Mouse (Mus musculus): ENCODE measurements at regions not wholly inside any gene's neighbourhood (a gene's known extent, or its start where the extent isn't known, plus 50 kb on each side); places are given as distances from the start of the nearest gene placed in this dataset.
A peak's percentile ranks its signal among the peaks of the same experiment; 100 is the strongest.

DNA sequence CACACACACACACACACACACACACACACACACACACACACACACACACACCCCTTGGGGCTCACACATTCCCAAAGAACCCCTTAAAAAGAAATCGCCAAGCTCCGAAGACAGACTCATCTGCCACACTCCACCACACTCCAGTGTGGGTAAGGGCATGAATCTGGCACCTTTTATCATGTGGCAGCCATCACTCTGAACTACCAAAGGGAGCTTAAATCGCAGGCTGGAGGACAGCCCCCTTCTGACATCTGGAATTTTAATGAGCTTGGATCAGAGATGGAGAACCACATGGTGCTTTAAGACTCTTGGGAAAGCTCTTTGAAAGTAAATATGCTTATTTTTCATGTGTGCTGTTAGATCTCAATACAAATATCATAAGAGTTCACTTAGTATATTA lies 462.5 kb upstream of the Gm10131 start:
- no peaks in the 10 kb centered on the region for H3K27me3 ChIP-seq (ENCODE audit: control insufficient read depth, insufficient read depth, low read length)
- no peak for ATAC-seq (ENCODE audit: low FRiP score)
- WGBS: 71% methylated on average over 3 of the region's 3 CpGs

GRCm38 (mm10) chr8:34573007-34573881 lies 461.7 kb upstream of the Gm10131 start:
- Histone ChIP-seq H3K4me3 (ENCODE audit: low read depth, low read length) (no peak overlapping the region), H3K27me3 (ENCODE audit: control insufficient read depth, insufficient read depth, low read length) (no peaks in the 10 kb centered on the region), H3K9ac (ENCODE audit: low read depth, low read length) (no peak overlapping the region), H3K4me2 (replicated peaks; ENCODE audit: low read depth, low read length) (no peak overlapping the region), H3K36me3 (ENCODE audit: control insufficient read depth, insufficient read depth, low read length) (no peaks in the 10 kb centered on the region), H3K4me1 (replicated peaks; ENCODE audit: control insufficient read depth, insufficient read depth, low read length) (no peaks in the 10 kb centered on the region), H3K9me3 (ENCODE audit: control insufficient read depth, low read length) (no peaks in the 10 kb centered on the region), H3K27ac (ENCODE audit: low read depth, low read length) (no peak overlapping the region)
- WGBS: 51% methylated on average over 9 of the region's 9 CpGs
- DNase-seq (ENCODE audit: low spot score) (peak; percentile 35), ATAC-seq (ENCODE audit: low FRiP score) (no peak; the same call in 1 of the 2 replicates)

More for the DNA sequence above, 462.5 kb upstream of the Gm10131 start:
- DNase-seq (ENCODE audit: low spot score): no peak
- Histone ChIP-seq H3K36me3 (ENCODE audit: control insufficient read depth, insufficient read depth, low read length) (no peaks in the 10 kb centered on the region), H3K4me3 (ENCODE audit: low read depth, low read length) (no peak overlapping the region), H3K9ac (ENCODE audit: low read depth, low read length) (no peak overlapping the region), H3K4me1 (replicated peaks; ENCODE audit: control insufficient read depth, insufficient read depth, low read length) (no peaks in the 10 kb centered on the region), H3K27ac (ENCODE audit: low read depth, low read length) (no peak overlapping the region), H3K4me2 (replicated peaks; ENCODE audit: low read depth, low read length) (no peak overlapping the region), H3K9me3 (ENCODE audit: control insufficient read depth, low read length) (no peaks in the 10 kb centered on the region)

- Histone ChIP-seq H3K27ac (ENCODE audit: low read depth, low read length) (no peak overlapping the region), H3K36me3 (ENCODE audit: control insufficient read depth, insufficient read depth, low read length) (no peaks in the 10 kb centered on the region), H3K9me3 (ENCODE audit: control insufficient read depth, low read length) (no peaks in the 10 kb centered on the region), H3K4me2 (replicated peaks; ENCODE audit: low read depth, low read length) (no peak overlapping the region), H3K4me3 (ENCODE audit: low read depth, low read length) (no peak overlapping the region), H3K9ac (ENCODE audit: low read depth, low read length) (no peak overlapping the region), H3K4me1 (replicated peaks; ENCODE audit: control insufficient read depth, insufficient read depth, low read length) (no peaks in the 10 kb centered on the region), H3K27me3 (ENCODE audit: control insufficient read depth, insufficient read depth, low read length) (no peaks in the 10 kb centered on the region)
- ATAC-seq (ENCODE audit: low FRiP score): no peak
- DNase-seq (ENCODE audit: low spot score): no peak
- 92% methylated on average over 1 of the region's 1 CpGs for WGBS
Observed at GRCm38 (mm10) chr8:34571736-34572135, 460.2 kb upstream of the Gm10131 start.

DNA sequence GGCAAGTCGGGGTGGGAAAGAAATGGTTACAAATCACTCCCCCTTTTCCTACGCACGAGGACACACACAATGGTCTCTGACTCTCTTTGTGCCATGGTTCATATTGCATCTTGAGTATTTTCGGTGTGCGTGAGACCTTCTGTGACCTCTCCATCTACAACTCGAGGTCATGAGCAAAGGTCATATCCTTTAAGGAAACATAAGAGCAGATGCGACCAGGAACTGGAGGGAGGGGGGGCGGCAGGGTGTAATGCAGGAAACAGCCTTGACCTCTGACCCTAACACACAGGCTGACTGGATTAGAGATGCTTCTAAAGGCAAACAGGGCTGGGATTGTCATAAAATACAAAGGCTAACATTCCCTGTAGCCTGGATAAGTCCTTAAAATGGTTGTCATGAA lies 450.7 kb upstream of the Gm10131 start:
- H3K4me2 ChIP-seq (replicated peaks; ENCODE audit: low read depth, low read length): no peak overlapping the region
- DNase-seq (ENCODE audit: low spot score) (peak; percentile 19), ATAC-seq (ENCODE audit: low FRiP score) (no peak)
- H3K9me3 ChIP-seq (ENCODE audit: control insufficient read depth, low read length): no peaks in the 10 kb centered on the region
- no peaks in the 10 kb centered on the region for H3K4me1 ChIP-seq (replicated peaks; ENCODE audit: control insufficient read depth, insufficient read depth, low read length)
- no peak overlapping the region for H3K27ac ChIP-seq (ENCODE audit: low read depth, low read length)
- no peaks in the 10 kb centered on the region for H3K27me3 ChIP-seq (ENCODE audit: control insufficient read depth, insufficient read depth, low read length)
- WGBS: 34% methylated on average over 8 of the region's 8 CpGs
- H3K9ac ChIP-seq (ENCODE audit: low read depth, low read length): no peak overlapping the region
- H3K4me3 ChIP-seq (ENCODE audit: low read depth, low read length): no peak overlapping the region
- H3K36me3 ChIP-seq (ENCODE audit: control insufficient read depth, insufficient read depth, low read length): no peaks in the 10 kb centered on the region

GRCm38 (mm10) chr8:34549786-34550185 lies 438.2 kb upstream of the Gm10131 start:
- no peaks in the 10 kb centered on the region for H3K9me3 ChIP-seq (ENCODE audit: control insufficient read depth, low read length)
- no peaks in the 10 kb centered on the region for H3K36me3 ChIP-seq (ENCODE audit: control insufficient read depth, insufficient read depth, low read length)
- H3K27ac ChIP-seq (ENCODE audit: low read depth, low read length): no peak overlapping the region
- H3K4me1 ChIP-seq (replicated peaks; ENCODE audit: control insufficient read depth, insufficient read depth, low read length): no peaks in the 10 kb centered on the region
- 69% methylated on average over 5 of the region's 5 CpGs for WGBS
- no peaks in the 10 kb centered on the region for H3K27me3 ChIP-seq (ENCODE audit: control insufficient read depth, insufficient read depth, low read length)
- no peak overlapping the region for H3K4me3 ChIP-seq (ENCODE audit: low read depth, low read length)
- ATAC-seq (ENCODE audit: low FRiP score) (no peak), DNase-seq (ENCODE audit: low spot score) (no peak)
- no peak overlapping the region for H3K4me2 ChIP-seq (replicated peaks; ENCODE audit: low read depth, low read length)
- no peak overlapping the region for H3K9ac ChIP-seq (ENCODE audit: low read depth, low read length)

DNA sequence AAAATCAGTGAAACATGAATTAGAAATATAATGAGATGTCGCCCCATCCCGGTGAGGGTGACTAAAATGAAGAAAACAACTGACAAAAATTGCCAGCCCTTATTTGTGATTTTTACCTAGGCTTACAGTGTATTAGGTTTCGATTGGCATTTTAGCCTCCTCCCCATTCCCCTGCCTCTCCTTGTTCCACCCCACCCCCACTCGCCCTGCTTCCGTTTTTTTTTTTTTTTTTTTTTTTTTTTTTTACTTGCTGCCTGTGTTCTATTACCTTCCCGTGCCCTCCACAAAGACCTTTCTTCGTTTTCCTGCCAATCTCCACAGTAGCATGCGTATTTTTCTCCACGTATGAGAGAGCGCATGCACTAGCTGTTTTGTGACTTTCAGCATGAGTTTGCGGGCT lies 435.3 kb upstream of the Gm10131 start:
- no peaks in the 10 kb centered on the region for H3K4me1 ChIP-seq (replicated peaks; ENCODE audit: control insufficient read depth, insufficient read depth, low read length)
- ATAC-seq (ENCODE audit: low FRiP score): no peak
- no peaks in the 10 kb centered on the region for H3K36me3 ChIP-seq (ENCODE audit: control insufficient read depth, insufficient read depth, low read length)
- no peak overlapping the region for H3K27ac ChIP-seq (ENCODE audit: low read depth, low read length)
- no peak overlapping the region for H3K4me2 ChIP-seq (replicated peaks; ENCODE audit: low read depth, low read length)
- H3K27me3 ChIP-seq (ENCODE audit: control insufficient read depth, insufficient read depth, low read length): no peaks in the 10 kb centered on the region
- H3K4me3 ChIP-seq (ENCODE audit: low read depth, low read length): no peak overlapping the region
- WGBS: 22% methylated on average over 10 of the region's 11 CpGs
- DNase-seq (ENCODE audit: low spot score): no peak
- no peak overlapping the region for H3K9ac ChIP-seq (ENCODE audit: low read depth, low read length)
- no peaks in the 10 kb centered on the region for H3K9me3 ChIP-seq (ENCODE audit: control insufficient read depth, low read length)

- H3K9me3 ChIP-seq (ENCODE audit: control insufficient read depth, low read length): no peaks in the 10 kb centered on the region
Observed at GRCm38 (mm10) chr8:34542361-34543038, 431.0 kb upstream of the Gm10131 start.

GRCm38 (mm10) chr8:34539232-34539631 lies 427.7 kb upstream of the Gm10131 start:
- no peaks in the 10 kb centered on the region for H3K4me1 ChIP-seq (replicated peaks; ENCODE audit: control insufficient read depth, insufficient read depth, low read length)
- 74% methylated on average over 4 of the region's 4 CpGs for WGBS
- H3K36me3 ChIP-seq (ENCODE audit: control insufficient read depth, insufficient read depth, low read length): no peaks in the 10 kb centered on the region
- no peak overlapping the region for H3K9ac ChIP-seq (ENCODE audit: low read depth, low read length)
- H3K4me2 ChIP-seq (replicated peaks; ENCODE audit: low read depth, low read length): no peak overlapping the region
- H3K4me3 ChIP-seq (ENCODE audit: low read depth, low read length): no peak overlapping the region
- DNase-seq (ENCODE audit: low spot score): no peak
- H3K9me3 ChIP-seq (ENCODE audit: control insufficient read depth, low read length): no peaks in the 10 kb centered on the region
- H3K27me3 ChIP-seq (ENCODE audit: control insufficient read depth, insufficient read depth, low read length): no peaks in the 10 kb centered on the region
- H3K27ac ChIP-seq (ENCODE audit: low read depth, low read length): no peak overlapping the region
- no peak for ATAC-seq (ENCODE audit: low FRiP score)

More at GRCm38 (mm10) chr8:34542361-34543038, 431.0 kb upstream of the Gm10131 start:
- H3K4me3 ChIP-seq (ENCODE audit: low read depth, low read length): no peak overlapping the region
- H3K9ac ChIP-seq (ENCODE audit: low read depth, low read length): no peak overlapping the region
- WGBS: 79% methylated on average over 3 of the region's 3 CpGs
- H3K27ac ChIP-seq (ENCODE audit: low read depth, low read length): no peak overlapping the region
- no peaks in the 10 kb centered on the region for H3K36me3 ChIP-seq (ENCODE audit: control insufficient read depth, insufficient read depth, low read length)
- H3K4me1 ChIP-seq (replicated peaks; ENCODE audit: control insufficient read depth, insufficient read depth, low read length): no peaks in the 10 kb centered on the region
- no peak for DNase-seq (ENCODE audit: low spot score)
- no peaks in the 10 kb centered on the region for H3K27me3 ChIP-seq (ENCODE audit: control insufficient read depth, insufficient read depth, low read length)
- no peak overlapping the region for H3K4me2 ChIP-seq (replicated peaks; ENCODE audit: low read depth, low read length)
- ATAC-seq (ENCODE audit: low FRiP score): no peak

GRCm38 (mm10) chr8:34535434-34535833 lies 423.9 kb upstream of the Gm10131 start:
- Histone ChIP-seq H3K4me1 (replicated peaks; ENCODE audit: control insufficient read depth, insufficient read depth, low read length) (no peaks in the 10 kb centered on the region), H3K36me3 (ENCODE audit: control insufficient read depth, insufficient read depth, low read length) (no peaks in the 10 kb centered on the region), H3K4me2 (replicated peaks; ENCODE audit: low read depth, low read length) (no peak overlapping the region), H3K27me3 (ENCODE audit: control insufficient read depth, insufficient read depth, low read length) (no peaks in the 10 kb centered on the region), H3K27ac (ENCODE audit: low read depth, low read length) (no peak overlapping the region), H3K9me3 (ENCODE audit: control insufficient read depth, low read length) (no peaks in the 10 kb centered on the region), H3K4me3 (ENCODE audit: low read depth, low read length) (no peak overlapping the region), H3K9ac (ENCODE audit: low read depth, low read length) (no peak overlapping the region)
- DNase-seq (ENCODE audit: low spot score): no peak
- WGBS: 85% methylated on average over 3 of the region's 3 CpGs
- no peak for ATAC-seq (ENCODE audit: low FRiP score)

All from hindbrain, embryonic 11.5 days (tissue).